Mouse (Mus musculus) erythroblast, embryonic 14.5 days (primary cell): ENCODE data around the gene Serbp1.

ENCODE experiments used
- GATA1 ChIP-seq: IDR thresholded peaks from 2 replicates; pipeline ENCODE4 v1.6.1; 2012; ENCODE audit warnings: low read length, inconsistent platforms, mixed read lengths
- TAL1 ChIP-seq: IDR thresholded peaks from 3 replicates; pipeline ENCODE4 v1.6.1; 2012; ENCODE audit warnings: low read length, inconsistent platforms, mixed read lengths

DNA sequence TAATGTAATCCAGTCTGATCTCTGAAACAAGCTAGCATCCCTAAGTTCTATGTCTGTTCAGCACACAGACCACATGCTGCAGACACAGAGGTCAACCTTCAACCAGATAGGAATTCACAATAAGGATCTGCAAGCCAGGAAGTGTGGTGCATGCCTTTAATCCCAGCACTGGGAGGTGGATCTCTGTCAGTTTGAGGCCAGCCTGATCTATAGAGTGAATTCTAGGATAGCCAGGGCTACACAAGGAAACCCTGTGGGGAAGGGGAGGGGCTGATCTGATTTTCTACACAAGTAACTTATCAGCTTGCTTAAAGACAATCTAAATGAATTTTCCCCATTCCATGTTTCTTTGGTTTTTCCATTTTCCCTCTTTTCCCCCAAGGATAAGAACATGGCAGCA, 17.2 kb upstream of the Serbp1 start:
- TF ChIP-seq TAL1 (no peak), GATA1 (no peak)
